Mouse (Mus musculus) lung, postnatal 36 days (tissue): ENCODE data around the gene Inafm1.
"Not testable (repeated sequence)": the region's sequence is repeated elsewhere in the genome, so short reads cannot be mapped to it uniquely, and the experiment has no call there.

Experiments
- DNase-seq: peaks from one replicate; pipeline ENCODE4 v3.0.0; 2022; ENCODE audit warnings: mixed read lengths

Gene Inafm1

DNA sequence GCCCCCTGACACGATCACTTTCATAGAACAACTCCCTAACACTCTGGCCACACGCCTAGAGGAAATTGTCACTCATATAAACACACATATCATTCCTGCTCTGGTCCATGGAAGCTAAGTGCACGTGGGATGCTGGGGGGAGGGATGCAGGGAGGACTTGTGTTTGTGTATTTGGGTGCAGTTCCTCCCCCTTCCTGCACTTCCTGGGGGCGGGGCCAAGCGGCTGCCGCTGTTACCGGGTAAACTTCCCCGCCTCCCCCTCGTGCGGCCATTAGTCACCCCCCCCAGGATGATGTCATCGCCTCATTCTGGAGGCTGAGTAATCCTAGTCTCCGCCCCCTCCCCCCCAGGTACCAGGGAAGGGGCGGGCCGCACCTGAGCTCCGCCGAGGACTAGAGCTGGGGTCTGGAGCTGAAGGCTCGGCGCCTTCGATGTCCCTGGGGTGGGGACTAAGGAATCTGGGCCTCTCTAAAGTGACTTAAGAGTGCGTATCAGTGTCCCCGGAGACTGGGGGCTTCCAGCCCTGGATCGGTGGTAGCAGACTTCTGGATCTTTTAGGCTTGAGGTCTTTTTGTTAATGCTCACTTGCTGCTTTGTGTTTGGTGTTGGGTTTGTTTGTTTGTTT lies 23.5 kb upstream of the Inafm1 start:
- DNase-seq: peak; percentile 97

DNA sequence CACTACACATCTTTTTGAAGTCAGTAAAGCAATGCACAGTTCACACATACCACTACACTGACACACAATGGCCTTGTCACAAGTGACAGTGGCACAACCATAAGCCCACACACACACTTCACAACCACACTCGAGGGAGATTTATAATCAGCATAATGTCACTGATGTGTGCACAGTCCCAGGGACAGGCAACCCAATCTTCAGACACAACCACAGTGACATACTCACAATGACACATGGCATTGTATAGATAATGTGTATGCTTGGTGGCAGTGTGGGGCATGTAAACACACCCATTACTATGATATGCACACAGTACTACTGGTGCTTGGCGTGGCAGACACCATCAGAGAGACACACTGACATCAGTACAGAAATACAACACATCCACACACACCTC lies 22.7 kb upstream of the Inafm1 start:
- no peak for DNase-seq

DNA sequence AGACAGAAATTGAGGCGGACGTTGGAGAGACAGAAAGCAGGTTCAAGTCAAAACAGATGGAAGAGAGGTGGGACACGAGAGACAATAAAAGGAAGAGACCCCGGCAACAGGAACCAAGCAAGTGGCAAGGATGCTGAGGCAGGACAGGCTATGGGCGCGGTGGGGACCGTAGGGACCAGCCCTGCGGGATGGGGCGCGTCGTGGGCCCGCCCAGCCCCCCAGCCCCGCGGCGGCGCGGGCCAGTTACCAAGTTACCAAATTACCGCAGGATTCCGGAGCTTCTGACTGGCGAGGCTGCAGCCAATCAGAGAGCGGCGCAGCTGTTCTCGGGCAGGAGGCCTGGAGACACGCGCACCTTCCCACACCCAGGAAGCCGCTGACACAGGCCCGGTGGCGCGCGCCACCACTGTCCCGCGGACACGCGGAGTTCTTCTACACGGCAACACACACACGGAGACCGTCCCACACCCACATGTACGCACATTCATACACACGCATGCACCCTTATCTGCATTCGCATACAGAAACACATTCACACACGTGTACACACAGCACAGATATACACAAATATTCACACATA lies 22.0 kb upstream of the Inafm1 start:
- peak; percentile 91 for DNase-seq

DNA sequence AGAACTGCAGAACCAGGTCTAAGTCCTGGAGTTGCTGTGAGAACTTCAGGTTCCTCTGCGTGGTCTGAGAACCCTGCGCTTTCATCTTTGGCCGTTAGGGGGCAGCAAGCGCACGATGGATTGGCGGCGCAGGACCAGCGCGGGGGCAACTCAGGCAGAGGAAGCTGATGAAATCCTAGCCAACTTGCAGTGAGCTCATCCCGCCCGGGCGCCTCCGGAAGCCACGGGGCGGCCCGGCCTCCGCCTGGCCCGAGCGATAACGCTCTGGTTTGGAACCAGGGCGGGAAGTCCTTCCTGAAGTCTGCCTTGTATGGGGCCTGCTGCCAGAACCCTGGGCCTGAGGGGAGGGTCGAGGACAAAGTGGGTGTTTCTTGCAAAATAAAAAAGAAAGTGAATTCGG lies 21.4 kb upstream of the Inafm1 start:
- peak; percentile 97 for DNase-seq

DNA sequence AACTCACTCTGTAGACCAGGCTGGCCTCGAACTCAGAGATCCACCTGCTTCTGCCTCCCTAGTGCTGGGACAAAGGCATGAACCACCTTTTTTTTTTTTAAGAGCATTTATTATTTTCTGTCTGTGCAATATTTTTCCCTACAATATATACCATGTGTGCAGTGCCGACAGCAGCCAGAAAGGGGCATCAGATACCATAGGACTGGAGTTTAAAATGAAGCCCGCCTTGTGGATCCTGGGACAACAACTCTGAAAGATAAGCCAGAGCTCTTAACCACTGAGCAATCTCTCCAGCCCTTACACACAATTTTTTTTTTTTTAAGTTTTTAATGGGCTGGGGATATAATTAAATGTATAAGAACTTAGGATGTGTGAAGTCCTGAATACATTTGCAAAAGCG lies 20.9 kb upstream of the Inafm1 start:
- peak; percentile 75 for DNase-seq

DNA sequence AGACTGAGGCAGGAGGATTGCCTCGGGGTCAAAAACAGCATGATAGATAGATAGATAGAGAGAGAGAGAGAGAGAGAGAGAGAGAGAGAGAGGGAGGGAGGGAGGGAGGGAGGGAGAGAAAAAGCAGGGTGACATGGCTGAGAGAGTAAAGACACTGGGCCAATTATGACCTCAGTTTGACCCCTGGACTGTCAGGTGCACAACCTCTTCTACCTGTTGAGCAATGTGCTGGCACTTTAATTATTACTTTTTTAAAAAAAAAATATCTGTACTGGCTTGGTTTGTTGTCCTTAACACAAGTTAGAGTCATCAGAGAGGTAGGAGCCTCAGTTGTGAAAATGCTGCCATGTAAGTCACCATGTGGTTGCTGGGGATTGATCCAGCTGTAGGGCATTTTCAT lies 14.4 kb upstream of the Inafm1 start:
- no peak for DNase-seq

DNA sequence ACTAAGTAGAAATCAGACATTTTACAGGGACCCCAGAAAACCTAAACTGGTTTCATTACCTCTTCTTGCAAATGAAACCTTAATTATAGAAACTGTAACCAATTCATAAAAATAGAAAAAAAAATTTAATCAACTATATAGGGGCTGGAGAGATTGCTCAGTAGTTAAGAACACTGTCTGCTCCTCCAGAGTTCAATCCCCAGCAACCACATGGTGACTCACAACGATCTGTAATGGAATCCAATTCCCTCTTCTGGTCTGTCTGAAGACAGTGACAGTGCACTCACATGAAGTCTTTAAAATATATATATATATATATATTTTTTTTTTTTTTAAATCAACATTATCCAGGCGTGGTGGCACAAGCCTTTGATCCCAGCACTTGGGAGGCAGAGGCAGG lies 13.6 kb upstream of the Inafm1 start:
- DNase-seq: no peak

DNA sequence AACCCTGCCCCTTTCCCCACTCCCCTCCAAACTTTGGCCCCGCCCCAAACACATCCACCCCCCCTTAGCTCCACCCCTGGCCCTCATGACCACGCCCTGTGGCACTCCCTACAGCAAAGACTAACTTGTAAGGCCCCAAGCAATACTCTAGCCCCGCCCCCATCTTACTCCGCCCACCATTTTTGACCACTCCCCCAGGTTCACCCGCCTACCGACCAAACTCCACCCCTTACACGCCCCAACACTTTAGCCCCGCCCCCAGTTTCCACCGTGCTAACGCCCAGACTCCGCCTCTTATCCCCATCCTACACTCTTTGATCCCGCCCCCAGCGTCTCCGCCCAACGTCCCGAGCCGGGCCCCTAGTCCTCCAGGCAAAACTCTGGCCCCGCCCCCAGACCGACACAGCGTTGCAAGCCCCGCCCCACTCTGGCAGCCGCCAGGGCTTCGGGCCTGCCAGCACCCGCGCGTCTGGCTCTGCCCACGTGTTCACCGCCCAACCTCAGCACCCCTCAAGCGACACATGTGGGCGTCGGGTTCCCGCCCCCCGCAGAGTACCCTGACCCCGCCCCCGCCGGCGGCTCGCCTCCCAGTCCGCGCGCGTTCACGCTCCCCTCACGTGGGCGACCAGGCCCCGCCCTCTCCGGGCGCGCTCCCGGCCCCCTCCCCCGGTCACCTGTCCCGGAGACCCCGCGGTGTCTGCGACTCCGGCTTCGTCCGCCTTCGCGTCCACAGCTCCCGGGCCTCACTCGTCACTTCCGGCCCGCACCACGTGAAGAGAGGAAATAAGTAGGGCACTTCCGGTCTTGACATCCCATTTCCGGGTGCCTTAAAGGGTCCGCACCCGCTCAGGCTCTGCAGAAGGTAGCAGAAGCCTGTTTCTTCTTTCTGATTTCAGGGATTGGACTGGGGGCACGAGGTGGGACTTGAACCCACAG lies 12.9 kb upstream of the Inafm1 start, which contains the start of gene Ccdc9:
Gene Ccdc9 (minus strand): TSS at position 770 of the 936 bp plus-strand sequence.
- peak; percentile 100 for DNase-seq

DNA sequence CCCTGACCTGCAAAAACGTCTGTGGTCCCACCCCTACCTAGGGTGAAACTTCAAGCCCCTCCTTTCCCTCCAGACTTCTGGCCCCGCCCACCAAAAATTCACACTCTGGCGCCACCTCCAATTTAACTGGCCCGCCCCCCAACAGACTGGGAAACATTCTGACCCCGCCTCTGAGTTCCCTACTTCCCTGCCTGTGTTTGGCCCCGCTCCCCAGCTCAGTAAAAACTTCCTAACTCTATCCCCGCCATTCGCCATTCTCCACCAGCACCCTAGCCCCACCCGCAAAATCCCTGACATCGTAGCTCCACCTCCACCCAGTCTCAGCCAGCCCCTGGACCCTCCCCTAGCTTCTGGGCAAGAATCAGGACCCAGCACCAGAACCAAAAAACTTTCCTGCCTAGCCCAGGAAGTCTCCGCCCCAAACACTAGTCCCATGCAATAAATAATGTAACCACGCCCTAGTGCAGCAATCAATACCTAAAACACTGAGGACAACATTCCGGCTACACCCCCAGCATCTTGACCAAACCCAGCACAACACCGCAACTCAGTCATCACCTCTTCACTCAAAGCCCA lies 12.1 kb upstream of the Inafm1 start:
- DNase-seq: peak; percentile 89

DNA sequence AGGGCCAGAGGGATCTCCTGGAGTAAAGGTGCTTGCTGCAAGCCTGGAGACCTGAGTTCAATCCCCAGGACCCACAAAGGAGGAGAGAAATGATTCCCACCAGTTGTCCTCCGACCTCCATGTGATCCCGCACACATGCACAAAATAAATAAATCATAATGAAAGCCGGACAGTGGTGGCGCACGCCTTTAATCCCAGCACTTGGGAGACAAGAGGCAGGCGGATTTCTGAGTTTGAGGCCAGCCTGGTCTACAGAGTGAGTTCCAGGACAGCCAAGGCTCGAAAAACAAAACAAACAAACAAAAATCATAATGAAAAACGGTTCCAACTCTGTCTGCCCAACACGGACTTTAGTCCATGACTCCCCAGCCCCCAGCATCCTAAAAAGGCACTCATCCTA lies 11.5 kb upstream of the Inafm1 start:
- DNase-seq: no peak

DNA sequence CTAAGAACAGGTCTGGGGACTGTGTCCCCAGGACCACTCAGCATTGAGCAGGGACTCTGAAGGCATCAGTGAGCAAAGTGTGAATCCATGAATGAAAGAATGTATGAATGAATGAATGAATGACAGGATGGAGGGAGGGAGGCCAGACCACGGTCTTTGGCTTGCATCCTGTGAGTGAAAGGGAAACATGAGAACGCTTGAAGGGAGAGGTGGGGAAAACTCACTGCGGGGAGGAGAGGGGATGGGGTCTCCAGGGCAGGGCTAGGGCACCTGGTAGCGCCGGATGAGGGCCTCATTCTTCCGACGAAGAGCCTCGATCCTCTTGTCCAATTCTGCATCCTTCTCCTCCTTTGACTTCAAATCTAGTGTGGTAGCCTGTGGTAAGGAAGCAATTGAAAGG lies 10.6 kb upstream of the Inafm1 start:
- DNase-seq: no peak

DNA sequence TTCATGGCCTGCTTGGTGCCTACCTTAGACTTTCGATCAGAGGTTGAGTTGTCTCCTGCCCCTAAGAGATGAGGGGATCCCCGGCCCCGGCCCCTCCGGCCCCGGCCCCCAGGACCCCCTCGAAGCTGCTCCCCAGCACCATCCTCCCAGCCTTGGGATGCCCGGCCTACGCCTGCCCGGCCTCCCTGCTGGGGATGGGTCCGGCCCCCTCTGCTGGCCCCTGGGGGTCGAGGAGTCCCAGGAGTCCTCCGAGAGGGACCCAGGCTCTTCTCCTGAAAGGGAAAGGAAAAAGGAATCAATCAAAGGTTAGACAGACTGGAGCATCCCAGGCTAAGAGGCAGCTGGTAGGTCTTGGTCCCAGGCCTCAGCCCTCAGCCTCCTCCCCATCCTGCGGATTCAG lies 8.9 kb upstream of the Inafm1 start:
- DNase-seq: no peak

DNA sequence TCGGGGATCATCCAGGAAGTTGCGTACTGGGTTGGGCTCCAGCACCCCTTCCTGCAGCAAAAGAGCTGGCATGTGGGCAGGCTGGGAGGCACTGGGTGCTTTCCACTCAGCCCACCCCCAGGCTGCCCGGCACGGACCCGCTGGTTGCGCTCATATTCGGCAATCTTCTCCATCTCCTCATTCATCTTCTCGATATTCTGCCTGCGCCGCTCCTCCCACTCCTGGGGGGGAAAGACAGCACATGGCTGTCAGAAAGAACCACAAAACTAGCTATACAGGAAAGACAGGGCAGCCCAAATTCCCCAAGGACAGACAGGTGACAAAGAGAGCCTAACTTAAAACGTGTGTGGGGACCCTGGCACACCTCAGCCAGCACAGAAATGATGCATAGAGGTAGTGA lies 7.3 kb upstream of the Inafm1 start:
- DNase-seq: no peak

DNA sequence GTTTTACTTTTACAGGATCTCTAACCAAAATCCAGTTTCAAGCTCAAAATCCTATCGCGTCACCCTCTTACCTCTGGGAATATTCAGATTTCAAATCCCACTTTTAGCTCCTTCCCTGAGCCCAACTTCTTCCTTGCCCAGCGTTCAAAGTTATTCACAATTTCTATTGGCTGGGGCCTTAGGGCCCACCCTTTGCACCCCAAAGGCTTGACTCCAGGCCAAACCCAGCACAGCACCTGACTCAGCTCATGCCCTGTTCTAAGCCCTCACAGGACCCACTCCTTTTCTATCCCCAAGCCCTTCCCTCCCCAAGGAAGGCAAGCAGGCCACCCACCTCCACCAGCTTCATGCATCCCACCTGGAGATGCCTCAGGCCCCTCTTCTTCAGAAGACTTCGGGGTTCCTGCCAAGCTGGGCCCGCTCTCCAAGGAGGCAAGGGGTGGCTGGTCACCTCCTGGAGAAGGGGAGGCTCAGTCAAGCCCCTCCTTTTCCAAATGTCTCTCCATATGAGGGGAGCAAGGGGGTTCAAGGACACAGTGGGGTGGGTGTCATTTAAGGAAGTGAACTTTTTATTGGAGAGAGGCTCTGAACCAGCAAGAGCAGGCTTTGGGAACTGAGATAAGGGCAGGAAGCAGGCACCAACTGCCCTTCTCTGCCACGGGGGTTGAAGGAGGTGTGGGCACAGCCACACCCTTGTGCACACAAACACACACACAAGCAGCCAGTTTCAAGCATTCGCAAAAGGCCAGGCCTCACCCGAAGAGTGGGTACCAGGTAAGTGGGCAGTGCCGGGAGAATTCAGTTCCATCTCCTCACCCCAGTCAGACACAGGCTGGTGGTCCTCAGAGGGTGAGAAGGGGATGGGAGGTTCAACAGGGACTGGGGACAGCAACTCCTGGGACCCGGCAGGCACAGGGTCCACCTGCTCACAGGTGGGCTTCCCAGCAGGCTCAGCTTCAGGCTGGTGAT lies 1.8 kb upstream of the Inafm1 start:
- DNase-seq: no peak

DNA sequence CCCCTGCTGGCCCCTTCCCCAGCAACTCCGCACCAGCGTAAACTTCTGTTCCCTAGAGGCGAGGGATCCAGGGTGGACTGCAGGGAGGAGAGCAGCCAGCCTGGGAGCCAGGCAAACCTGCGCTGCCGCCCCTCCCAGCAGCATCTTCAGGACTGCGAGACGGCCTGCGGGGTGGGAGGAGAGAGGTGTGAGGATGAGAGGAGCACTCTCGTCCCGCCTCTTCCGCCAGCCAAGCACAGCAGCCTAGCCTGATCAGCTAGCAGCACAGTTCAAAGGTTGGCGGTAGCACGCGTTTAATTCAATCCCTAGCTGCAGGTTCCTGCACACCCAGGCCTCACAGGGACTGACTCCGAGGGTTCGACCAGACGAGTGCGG lies 336 bp upstream of the Inafm1 start:
- DNase-seq: peak; percentile 65

DNA sequence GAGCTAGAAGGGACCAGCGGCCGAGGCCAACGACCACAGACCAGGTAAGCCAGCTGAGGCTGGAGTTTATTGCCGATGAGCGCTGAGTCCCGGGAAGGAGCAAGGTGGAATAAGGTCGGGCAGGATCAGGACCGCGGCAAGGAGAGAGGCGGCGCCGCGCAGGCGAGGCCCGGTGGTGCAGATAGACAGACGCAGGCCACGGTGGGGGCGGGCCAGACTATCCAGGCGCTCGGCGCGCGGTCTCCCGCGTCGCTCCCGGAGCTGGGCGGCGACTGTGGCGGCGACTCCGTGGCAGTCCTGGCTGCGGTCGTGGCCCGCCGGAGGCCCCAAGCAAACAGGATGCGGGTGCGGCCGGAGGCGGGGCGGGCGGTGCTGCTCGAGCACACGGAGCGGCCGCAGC lies 736 bp downstream of the Inafm1 start:
- peak; percentile 75 for DNase-seq

DNA sequence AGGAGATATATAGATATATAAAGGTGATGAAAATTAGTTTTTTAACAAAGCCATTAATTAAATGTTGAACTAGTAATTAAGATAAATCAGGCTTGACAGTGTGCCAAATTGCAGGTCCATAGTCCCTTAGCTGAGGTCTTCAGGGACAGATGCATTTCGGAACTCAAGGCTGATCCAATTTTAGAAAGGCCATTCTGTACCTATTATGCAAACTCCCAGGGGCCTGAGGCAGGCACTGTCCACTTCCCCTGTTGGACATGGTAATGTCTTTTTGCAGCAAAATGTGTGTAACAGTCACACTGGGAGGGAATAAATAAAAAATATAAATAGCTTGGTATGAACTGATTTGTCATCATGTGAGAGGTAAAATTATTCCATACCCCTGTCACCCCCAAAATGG lies 2.3 kb downstream of the Inafm1 start:
- no peak for DNase-seq

DNA sequence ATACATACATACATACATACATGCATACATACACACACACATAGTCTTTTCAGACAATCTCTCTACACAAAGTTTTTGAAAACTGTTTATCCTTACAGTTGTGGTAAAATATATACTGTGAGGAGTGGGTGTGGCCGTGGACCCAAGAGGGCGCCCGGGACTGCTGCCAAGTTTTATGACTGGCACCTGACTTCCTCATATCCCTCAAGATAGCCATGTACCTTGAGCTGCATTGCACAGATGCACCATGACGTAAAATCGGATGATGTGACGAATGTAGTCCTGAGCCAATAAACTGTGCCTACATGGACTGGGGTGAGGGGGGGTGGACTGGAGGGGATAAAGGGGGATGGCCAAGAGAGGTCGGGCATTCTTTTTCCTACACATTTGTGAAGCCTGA lies 6.8 kb downstream of the Inafm1 start:
- DNase-seq: not testable (repeated sequence)

DNA sequence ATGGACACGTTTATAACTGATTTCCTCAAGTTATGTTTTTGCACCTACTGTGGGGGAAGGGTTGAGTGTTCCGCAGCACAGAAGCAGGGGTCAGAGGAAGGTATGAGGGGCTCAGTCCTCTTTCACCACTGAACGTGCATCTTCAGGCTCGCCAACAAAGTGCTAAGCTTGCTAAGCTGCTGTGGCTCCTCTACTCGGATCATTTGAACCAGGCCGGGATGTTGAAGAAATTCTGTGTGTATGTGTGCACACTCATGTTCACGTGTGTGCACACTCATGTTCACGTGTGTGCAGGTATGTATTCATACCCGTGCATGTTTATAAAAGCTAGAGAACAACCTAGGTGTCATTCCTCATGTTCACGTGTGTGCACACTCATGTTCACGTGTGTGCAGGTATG lies 7.6 kb downstream of the Inafm1 start:
- DNase-seq: no peak

DNA sequence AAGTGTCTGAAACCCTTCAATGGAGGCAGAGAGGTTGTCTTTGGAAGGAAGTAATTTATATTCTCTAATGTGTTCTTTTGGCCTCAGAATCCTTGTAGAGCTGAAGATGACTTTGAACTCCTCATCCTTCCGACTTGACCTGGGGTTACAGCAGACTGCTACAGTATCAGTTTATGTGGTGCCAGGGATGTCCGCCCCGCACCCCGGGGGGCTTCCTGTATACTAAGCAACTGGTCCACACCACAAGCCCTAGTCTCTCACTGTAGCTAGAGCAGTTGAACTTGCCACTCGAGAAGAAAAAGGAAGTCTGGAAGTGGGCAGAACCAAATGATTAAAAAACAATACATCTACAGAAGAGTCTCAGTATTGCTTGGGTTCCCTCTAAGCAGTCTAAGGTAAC lies 9.6 kb downstream of the Inafm1 start:
- no peak for DNase-seq

DNA sequence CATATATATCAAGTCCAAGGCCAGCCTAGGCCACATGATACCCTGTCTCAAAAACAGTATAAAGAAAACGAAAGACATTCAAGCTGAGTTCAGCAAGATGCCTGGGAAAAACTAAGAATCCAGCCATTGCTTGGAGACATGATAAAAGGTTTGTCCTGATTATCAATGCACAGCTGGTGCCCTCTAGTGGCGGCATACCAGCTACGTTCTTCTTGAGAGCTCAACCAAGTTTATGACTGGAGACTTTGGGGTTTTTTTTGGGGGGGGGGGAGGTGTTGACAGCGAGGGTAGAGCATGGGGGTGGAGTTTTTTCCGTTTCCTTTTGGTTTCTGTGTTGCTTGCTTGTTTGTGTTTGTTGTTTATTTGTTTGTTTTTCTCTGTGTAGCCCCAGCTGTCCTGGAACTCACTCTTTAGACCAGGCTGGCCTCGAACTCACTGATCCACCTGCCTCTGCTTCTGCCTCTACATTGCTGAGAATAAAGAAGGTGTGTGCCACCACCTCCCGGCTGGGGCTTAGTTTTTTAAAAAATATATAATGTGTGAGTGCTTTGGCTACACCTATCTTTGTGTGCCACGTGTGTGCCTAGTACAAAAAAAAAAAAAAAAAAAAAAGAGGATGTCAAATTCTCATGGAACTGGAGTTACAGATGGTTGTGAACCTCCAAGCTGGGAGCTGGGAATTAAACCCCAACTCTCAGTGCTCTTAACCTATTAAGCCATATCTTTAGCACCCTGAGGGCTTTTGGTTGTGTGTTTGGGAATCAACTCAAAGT lies 10.2 kb downstream of the Inafm1 start:
- peak; percentile 95 for DNase-seq

DNA sequence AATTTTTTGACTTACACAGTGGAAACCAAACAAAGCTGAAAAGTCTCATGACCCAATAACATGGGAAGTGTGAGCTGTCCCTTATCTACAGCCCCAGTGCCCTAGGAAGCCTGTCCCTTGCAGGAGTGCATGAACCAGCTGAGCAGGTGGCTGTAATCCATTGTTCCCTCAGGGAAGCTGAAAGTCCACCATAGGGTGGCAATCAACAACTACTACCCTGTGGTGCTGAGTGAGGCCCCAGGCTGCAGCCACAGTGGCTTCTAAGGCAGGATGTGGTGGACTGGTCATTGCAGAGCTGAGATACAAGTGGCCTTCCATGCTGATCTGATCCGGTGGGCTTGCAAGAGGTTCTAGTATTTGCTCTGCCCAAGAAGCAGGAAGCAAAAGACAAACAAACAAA lies 12.3 kb downstream of the Inafm1 start:
- DNase-seq: no peak
